ENCODE assay signal across 11 mouse cellular contexts in genomic region chr6:148972059-148972848, GRCm38 (mm10). TPM values are rescaled to one million over a fixed set of nuclear protein-coding genes. Genes with fewer than 3 reads are reported as not detected.
DNase-seq lines count a peak whose midpoint lies in the region; ATAC-seq and TF ChIP-seq lines count a peak whose summit lies in the region.
"Had no signal": no experiment of that assay in that cellular context is flagged by ENCODE, and none has a peak within 500 bp of the region (broad histone marks: within the 10 kb centered on the region; RNA-seq: fewer than 3 reads in every experiment).

No protein-coding gene starts in this region.

- H3K4me2 ChIP-seq in heart, embryonic 16.5 days (ENCODE audit: low read depth, low read length) = peak overlapping the region; percentile 48
- peak overlapping the region; percentile 13; the same call in 1 of the 2 replicates for H3K4me2 ChIP-seq in stomach, embryonic 15.5 days
- no peak overlapping the region for H3K4me2 ChIP-seq in stomach, postnatal 0 days (replicated peaks; ENCODE audit: low read depth)
- H3K4me2 ChIP-seq in embryonic facial prominence, embryonic 15.5 days (replicated peaks) = 0 out of 2 replicates have a peak overlapping the region, but pooled peaks have one; percentile 18

- no peaks in the 10 kb centered on the region for H3K79me2 ChIP-seq in heart, adult 2 months (replicated peaks; ENCODE audit: control insufficient read depth, insufficient read depth, low read length)

- H3K9ac ChIP-seq in heart, embryonic 16.5 days (ENCODE audit: low read length) = no peak overlapping the region
- H3K9ac ChIP-seq in heart, adult 2 months (ENCODE audit: low read depth, low read length) = no peak overlapping the region
- no peak overlapping the region for H3K9ac ChIP-seq in stomach, embryonic 15.5 days
- no peak overlapping the region for H3K9ac ChIP-seq in stomach, postnatal 0 days (ENCODE audit: low read length)
- H3K9ac ChIP-seq in embryonic facial prominence, embryonic 15.5 days = no peak overlapping the region

- DNase-seq in heart, adult 2 months = no peak
- DNase-seq in stomach, postnatal 0 days (ENCODE audit: low spot score) = no peak
- DNase-seq in right cerebral cortex, adult 18-20 months = no peak
- DNase-seq in adrenal gland, postnatal 14 days = no peak
- DNase-seq: cerebellum, postnatal 10 days; lung, postnatal 14 days had no signal

- H3K9me3 ChIP-seq in heart, embryonic 16.5 days (replicated peaks; ENCODE audit: control insufficient read depth, low read length) = no peaks in the 10 kb centered on the region
- H3K9me3 ChIP-seq in stomach, embryonic 15.5 days = no peaks in the 10 kb centered on the region
- no peaks in the 10 kb centered on the region for H3K9me3 ChIP-seq in stomach, postnatal 0 days (ENCODE audit: control insufficient read depth, low read length)
- no peaks in the 10 kb centered on the region for H3K9me3 ChIP-seq in embryonic facial prominence, embryonic 15.5 days (replicated peaks)

- ATAC-seq in heart, embryonic 16.5 days (replicated peaks; ENCODE audit: extremely low read depth, insufficient read depth, low FRiP score) = no peak
- ATAC-seq in stomach, embryonic 15.5 days (ENCODE audit: insufficient read depth, low FRiP score, low read depth) = no peak
- no peak for ATAC-seq in stomach, postnatal 0 days (ENCODE audit: low FRiP score, low TSS enrichment)
- ATAC-seq in embryonic facial prominence, embryonic 15.5 days (ENCODE audit: insufficient number of reproducible peaks, low FRiP score, low TSS enrichment, low read depth) = no peak
- ATAC-seq in activated CD4-positive, CD25-positive, alpha-beta regulatory T cell, adult 4 months = no peak
- ATAC-seq: inflammation-experienced regulatory T-cells, adult 6 months had no signal

- H3K36me3 ChIP-seq in heart, embryonic 16.5 days (ENCODE audit: control insufficient read depth, insufficient read depth) = no peaks in the 10 kb centered on the region
- no peaks in the 10 kb centered on the region for H3K36me3 ChIP-seq in heart, adult 2 months (ENCODE audit: control insufficient read depth, insufficient read depth, low read length)
- H3K36me3 ChIP-seq in stomach, embryonic 15.5 days = no peaks in the 10 kb centered on the region
- H3K36me3 ChIP-seq in stomach, postnatal 0 days (ENCODE audit: control insufficient read depth, insufficient read depth, low read length) = no peaks in the 10 kb centered on the region
- no peaks in the 10 kb centered on the region for H3K36me3 ChIP-seq in embryonic facial prominence, embryonic 15.5 days

- H3K4me3 ChIP-seq in heart, embryonic 16.5 days (ENCODE audit: low read length) = no peak overlapping the region
- no peak overlapping the region for H3K4me3 ChIP-seq in heart, adult 2 months
- H3K4me3 ChIP-seq in stomach, embryonic 15.5 days (replicated peaks) = no peak overlapping the region
- no peak overlapping the region for H3K4me3 ChIP-seq in stomach, postnatal 0 days (ENCODE audit: low read depth, low read length)
- no peak overlapping the region for H3K4me3 ChIP-seq in embryonic facial prominence, embryonic 15.5 days (replicated peaks)

- peaks cover 11% of the 10 kb centered on the region for H3K4me1 ChIP-seq in heart, embryonic 16.5 days (ENCODE audit: control insufficient read depth, insufficient read depth, low read length)
- no peaks in the 10 kb centered on the region for H3K4me1 ChIP-seq in heart, adult 2 months (ENCODE audit: control insufficient read depth, insufficient read depth, low read length)
- H3K4me1 ChIP-seq in stomach, embryonic 15.5 days = peaks cover 9% of the 10 kb centered on the region; the same call in 1 of the 2 replicates
- peaks cover 3% of the 10 kb centered on the region; the same call in 1 of the 2 replicates for H3K4me1 ChIP-seq in stomach, postnatal 0 days (replicated peaks; ENCODE audit: control insufficient read depth, insufficient read depth)
- peaks cover 15% of the 10 kb centered on the region; the same call in 1 of the 2 replicates for H3K4me1 ChIP-seq in embryonic facial prominence, embryonic 15.5 days

- no peak for TF ChIP-seq POLR2A in heart, adult 2 months (IDR thresholded peaks at IDR 0.05; ENCODE audit: insufficient read depth, low read depth, low read length)

- TF ChIP-seq EP300 in heart, adult 2 months (IDR thresholded peaks at IDR 0.05; ENCODE audit: insufficient read depth, low read depth, low read length) = no peak
- no peak for TF ChIP-seq EP300 in stomach, postnatal 0 days (optimal IDR thresholded peaks at IDR 0.05)

- no peak overlapping the region for H3K27ac ChIP-seq in heart, embryonic 16.5 days (ENCODE audit: low read length)
- no peak overlapping the region for H3K27ac ChIP-seq in heart, adult 2 months
- no peak overlapping the region for H3K27ac ChIP-seq in stomach, embryonic 15.5 days
- H3K27ac ChIP-seq in stomach, postnatal 0 days (replicated peaks) = no peak overlapping the region; the same call in 1 of the 2 replicates
- 0 out of 2 replicates have a peak overlapping the region, but pooled peaks have one; percentile 65 for H3K27ac ChIP-seq in embryonic facial prominence, embryonic 15.5 days (replicated peaks)

- intact Hi-C loops in heart, adult 2 months (cut with DNase I) = no loop called here

- 24% methylated on average over 9 of the region's 9 CpGs for WGBS in heart, embryonic 16.5 days
- 42% methylated on average over 9 of the region's 9 CpGs for WGBS in heart, adult 2 months
- WGBS in stomach, embryonic 15.5 days = 32% methylated on average over 9 of the region's 9 CpGs
- WGBS in stomach, postnatal 0 days = 37% methylated on average over 9 of the region's 9 CpGs
- 15% methylated on average over 9 of the region's 9 CpGs for WGBS in embryonic facial prominence, embryonic 15.5 days

- H3K27me3 ChIP-seq in heart, embryonic 16.5 days (ENCODE audit: control insufficient read depth, insufficient read depth, low read length) = no peaks in the 10 kb centered on the region
- H3K27me3 ChIP-seq in heart, adult 2 months (ENCODE audit: control insufficient read depth, insufficient read depth, low read length) = no peaks in the 10 kb centered on the region
- H3K27me3 ChIP-seq in stomach, embryonic 15.5 days (replicated peaks) = no peaks in the 10 kb centered on the region
- H3K27me3 ChIP-seq in stomach, postnatal 0 days (ENCODE audit: control insufficient read depth, insufficient read depth, low read length) = no peaks in the 10 kb centered on the region
- no peaks in the 10 kb centered on the region for H3K27me3 ChIP-seq in embryonic facial prominence, embryonic 15.5 days

- TF ChIP-seq CTCF in heart, adult 2 months (IDR thresholded peaks at IDR 0.05) = no peak
- TF ChIP-seq CTCF in stomach, postnatal 0 days (IDR thresholded peaks at IDR 0.05; ENCODE audit: low read depth) = no peak

RNA-seq across cellular contexts. Expression of gene Sinhcaf, which starts 26.0 kb away (rescaled TPM):
- polyA plus RNA-seq in heart, embryonic 16.5 days (2015; fragmentation: Nextera tagmentation; extraction: Ambion mirVana) = 54.4 and 56.3 TPM in 2 replicates
- 1 to 10 TPM; 2.7 to 5.0 TPM for total RNA-seq in heart, adult 2 months (2021)
- 1.3 and 2.1 TPM in 2 replicates for polyA plus RNA-seq in heart, adult 2 months (2012; rRNA removed)
- 87.0 and 90.3 TPM in 2 replicates for polyA plus RNA-seq in stomach, embryonic 15.5 days (2015; fragmentation: Nextera tagmentation; extraction: Ambion mirVana)
- 27.6 and 27.9 TPM in 2 replicates for polyA plus RNA-seq in stomach, postnatal 0 days (2015; fragmentation: Nextera tagmentation; extraction: Ambion mirVana)
- polyA plus RNA-seq in embryonic facial prominence, embryonic 15.5 days (2015; fragmentation: Nextera tagmentation; extraction: Ambion mirVana) = 70.7 and 76.4 TPM in 2 replicates
- polyA plus RNA-seq in activated CD4-positive, CD25-positive, alpha-beta regulatory T cell, adult 4 months (2017; shearing (Covaris generic)) = 10 to 100 TPM; 61.4 to 62.9 TPM
- 25.6 and 34.7 TPM in 2 replicates for total RNA-seq in adrenal gland, postnatal 14 days (2021)
